Mouse (Mus musculus) thymus, postnatal 25 days (tissue): ENCODE data around the gene Sec14l1.
A peak's percentile ranks its signal among the peaks of the same experiment; 100 is the strongest.
"Not testable (repeated sequence)": the region's sequence is repeated elsewhere in the genome, so short reads cannot be mapped to it uniquely, and the experiment has no call there.

Source experiments
- DNase-seq: peaks from one replicate; pipeline ENCODE4 v3.0.0; 2022

Sec14l1 gene

GRCm38 (mm10) chr11:117114592-117115345 lies at the start of gene Sec14l1:
Gene Sec14l1 (plus strand): TSS chr11:117115168.
- DNase-seq: peak; percentile 99

DNA sequence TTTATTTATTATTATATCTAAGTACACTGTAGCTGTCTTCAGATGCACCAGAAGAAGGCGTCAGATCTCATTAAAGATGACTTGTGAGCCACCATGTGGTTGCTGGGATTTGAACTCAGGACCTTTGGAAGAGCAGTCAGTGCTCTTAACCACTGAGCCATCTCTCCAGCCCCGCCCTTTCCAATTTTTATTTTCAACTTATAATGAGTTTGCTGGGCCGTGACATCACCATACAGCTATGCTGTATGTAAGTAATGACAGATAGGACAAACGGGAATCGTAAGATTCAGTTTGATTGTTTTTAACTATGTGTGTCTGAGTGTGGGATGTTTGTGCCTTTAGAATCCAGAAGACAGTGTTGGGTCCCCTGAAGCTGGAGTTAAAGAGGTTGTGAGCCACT lies 49.4 kb upstream of the Sec14l1 start:
- DNase-seq: not testable (repeated sequence)

GRCm38 (mm10) chr11:117066738-117067137 lies 48.2 kb upstream of the Sec14l1 start:
- no peak for DNase-seq

- no peak for DNase-seq
Measured at GRCm38 (mm10) chr11:117068332-117068731, 46.6 kb upstream of the Sec14l1 start.

DNA sequence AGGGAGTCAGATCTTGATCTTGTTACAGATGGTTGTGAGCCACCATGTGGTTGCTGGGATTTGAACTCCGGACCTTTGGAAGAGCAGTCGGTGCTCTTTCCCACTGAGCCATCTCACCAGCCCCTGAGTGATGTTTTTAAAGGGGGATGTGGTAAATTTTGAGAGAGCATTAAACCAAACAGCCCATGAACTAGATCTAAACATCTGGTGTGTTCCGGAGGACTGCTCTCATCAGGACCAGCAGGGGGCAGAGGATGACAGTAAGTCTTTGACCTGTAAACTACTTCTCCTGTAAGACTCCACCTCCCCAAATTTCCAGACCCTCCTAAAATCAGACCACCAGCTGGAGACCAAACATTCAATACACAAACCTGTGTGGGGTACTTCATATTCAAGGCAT lies 45.9 kb upstream of the Sec14l1 start:
- DNase-seq: peak; percentile 44

DNA sequence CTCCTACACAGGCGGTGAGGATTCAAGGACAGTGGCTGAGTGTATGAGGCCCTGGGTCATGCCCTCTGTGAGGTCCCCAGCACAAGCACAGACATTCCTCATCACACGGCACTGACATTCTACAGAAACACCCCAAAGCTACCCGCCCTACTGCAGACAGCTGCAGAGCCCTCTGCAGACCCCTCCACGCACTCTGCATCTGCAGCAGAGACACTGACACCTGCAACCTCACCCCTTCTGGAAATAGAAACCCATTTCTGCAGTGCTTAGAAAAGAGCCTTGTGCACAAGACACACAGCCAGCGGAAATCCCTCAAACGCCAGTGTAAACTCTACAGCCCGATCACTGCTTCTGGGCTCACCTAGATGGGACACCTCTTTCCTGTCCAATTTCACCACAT lies 44.3 kb upstream of the Sec14l1 start:
- peak; percentile 49 for DNase-seq

GRCm38 (mm10) chr11:117072128-117072527 lies 42.8 kb upstream of the Sec14l1 start:
- DNase-seq: peak; percentile 78

DNA sequence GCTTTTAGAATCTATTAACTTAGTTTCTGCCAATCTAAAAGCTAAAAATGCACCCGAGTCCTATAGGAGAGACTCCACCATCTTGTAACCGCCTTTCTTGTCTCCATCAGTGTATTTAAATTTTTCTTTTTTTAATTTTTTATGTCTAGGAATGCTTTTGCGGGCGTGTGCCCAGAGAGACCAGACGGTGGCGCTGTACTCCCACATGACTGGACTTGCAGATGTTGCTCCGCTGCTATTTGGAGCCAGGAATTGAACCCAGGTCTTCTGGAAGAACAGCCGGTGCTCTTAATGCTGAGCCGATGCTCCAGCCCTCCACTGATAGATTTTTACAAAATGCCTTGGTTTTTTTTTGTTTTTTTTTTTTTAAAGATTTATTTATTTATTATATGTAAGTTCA lies 41.5 kb upstream of the Sec14l1 start:
- no peak for DNase-seq

DNA sequence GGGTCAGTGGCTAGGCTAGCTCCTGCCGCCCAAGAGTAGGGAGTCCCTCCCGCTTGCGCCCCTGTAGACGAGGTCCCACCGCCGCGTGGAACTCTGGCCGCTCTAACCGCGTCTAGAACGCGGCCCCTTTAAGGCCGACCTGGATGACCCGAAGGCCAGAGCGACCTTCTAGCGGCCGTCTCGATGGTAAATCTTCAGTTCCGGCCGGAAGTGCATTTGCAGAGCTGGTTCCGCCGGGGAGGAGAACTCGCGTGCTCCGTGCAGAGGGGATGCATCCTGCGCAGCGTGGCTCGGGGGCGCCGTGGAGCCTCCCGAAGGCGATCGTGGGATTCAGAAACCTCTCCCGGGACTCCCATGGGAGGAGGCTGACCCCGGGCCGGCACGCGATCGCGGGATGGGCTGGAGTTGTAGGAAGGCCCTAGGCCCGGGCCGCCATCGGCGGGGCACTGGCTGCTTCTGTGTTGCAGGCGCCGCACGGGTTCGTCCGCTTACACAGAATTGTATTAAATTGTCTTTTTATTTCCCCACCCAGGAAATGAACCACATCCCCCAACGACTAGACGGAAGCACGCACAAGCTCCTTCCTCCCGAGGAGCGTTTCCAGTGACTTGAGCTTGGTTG lies 38.3 kb upstream of the Sec14l1 start:
- peak; percentile 81 for DNase-seq

DNA sequence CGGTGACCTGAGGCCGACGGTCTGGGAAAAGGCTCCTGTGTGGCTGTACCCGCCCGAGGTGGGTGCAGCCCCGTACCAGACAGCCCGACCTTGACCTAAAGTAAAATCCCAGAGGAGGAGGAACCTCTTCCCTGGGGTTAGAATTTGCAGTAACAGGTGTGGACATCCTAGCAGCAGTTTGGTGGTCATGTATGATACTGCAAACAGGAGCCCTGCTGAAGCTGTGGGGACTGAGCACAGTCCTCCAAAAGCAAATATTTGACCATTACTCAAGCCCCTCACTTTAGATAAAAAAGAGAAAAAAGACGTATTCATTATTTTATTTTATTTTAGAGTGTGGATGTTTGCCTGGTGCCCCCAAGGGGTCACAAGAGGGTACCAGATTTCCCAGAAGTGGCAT lies 37.7 kb upstream of the Sec14l1 start:
- no peak for DNase-seq

DNA sequence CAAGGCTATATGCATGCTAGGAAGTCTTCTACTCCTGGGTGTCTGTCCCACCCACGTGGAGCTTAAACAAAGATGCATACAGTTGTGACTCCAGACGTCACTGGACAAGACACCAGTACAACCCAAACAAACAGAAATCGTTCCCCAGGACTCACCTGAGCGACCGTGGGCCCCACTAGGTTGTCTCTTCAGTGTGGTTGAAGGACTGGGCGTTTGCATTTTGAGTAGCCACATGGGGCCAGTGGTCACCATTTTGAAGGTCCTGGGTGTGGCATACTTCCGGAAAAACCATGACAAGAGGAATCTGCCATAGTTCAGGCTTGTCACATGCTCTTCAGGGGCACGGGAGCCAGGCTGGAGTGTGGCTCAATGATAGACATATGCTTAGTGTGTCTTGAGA lies 37.1 kb upstream of the Sec14l1 start:
- DNase-seq: no peak

DNA sequence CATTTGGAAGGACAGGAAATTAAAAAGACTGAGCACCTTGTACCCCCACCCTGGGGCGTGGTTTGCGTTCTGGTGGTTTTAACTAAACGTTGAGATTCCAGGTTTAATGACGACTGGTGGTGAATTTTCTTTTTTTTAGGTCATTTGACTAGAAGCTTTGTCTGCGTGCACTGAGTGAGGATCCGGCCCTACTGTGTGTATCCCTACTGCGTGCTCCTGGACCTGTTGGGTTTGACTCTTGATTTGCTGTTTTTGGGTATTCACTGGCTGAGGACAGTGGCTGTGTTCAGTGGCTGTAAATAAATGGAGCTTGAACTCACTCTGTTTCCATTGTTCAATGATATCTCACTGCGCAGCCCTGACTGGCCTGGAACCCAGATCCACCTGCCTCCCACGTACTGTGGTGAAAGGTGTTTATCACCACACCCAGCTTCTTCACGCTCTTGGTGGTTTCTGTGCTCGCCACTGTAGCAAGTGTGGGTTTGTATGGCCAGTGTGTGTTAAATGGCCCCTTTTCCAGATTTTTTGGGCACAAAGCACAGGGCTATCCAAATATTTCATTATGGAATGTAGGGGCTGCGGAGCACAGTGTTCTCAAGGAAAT lies 36.2 kb upstream of the Sec14l1 start:
- DNase-seq: no peak

GRCm38 (mm10) chr11:117079651-117080190 lies 35.2 kb upstream of the Sec14l1 start:
- no peak for DNase-seq

DNA sequence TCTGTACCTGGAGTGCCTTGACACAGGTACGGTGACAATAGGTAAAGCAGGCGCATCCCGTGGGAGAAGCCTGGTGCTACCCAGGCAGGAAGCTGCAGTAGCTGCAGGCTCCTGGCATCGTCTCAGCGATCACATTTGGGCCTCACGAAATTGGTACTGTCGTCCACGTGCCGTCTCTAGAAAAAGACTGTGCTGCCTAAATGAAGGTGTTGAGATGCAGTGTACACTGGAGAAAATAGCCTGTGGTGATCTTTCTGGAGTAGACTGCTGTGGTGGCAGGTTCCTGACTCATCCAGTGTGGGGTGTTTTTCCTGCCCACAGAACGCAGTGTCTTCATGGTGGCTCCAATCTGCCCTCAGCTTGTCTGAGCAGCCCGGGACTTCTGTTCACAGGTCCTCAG lies 34.8 kb upstream of the Sec14l1 start:
- DNase-seq: no peak

- DNase-seq: peak; percentile 69
Measured at GRCm38 (mm10) chr11:117081165-117082064, 33.6 kb upstream of the Sec14l1 start.

GRCm38 (mm10) chr11:117082353-117082934 lies 32.5 kb upstream of the Sec14l1 start:
- no peak for DNase-seq

GRCm38 (mm10) chr11:117083052-117083881 lies 31.7 kb upstream of the Sec14l1 start:
- DNase-seq: no peak

- DNase-seq: not testable (repeated sequence)
Measured at GRCm38 (mm10) chr11:117083882-117084260, 31.1 kb upstream of the Sec14l1 start.

GRCm38 (mm10) chr11:117086215-117086614 lies 28.8 kb upstream of the Sec14l1 start:
- DNase-seq: no peak

DNA sequence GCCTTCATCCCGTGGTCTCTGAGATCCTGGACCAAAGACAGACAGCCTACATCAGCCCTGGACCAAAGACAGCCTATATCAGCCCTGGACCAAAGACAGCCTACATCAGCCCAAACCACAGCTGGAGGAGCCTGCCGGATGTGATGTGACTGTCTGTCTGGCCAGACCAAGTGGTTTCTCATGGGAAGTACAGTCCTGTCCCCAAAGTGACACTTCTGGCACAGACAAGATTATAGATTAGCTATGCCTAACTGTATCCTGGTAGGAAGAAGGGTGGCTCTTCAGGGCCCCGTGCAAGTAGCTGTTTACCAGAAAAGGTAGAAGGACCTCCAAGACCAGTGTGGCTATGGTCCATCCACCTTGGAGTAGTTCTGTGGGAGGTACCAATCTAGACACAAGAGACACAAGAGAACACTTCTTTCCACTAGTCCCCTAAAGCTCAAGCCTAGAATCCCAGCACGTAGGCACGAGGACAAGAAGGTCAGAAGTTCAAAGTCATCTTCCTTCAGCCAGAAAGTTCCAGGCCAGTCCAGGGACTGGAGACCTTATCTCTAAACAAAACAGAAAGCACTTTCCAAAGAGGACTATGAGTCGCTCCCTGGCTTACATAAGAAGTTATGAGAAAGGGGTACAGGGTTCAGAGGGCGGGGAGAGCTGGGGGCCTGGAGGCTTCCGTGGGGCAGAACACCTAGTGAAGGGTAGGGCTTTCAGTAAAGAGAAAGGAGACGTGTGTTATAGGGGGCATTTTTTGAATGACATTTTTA lies 27.8 kb upstream of the Sec14l1 start:
- no peak for DNase-seq
